Mouse (Mus musculus) C2C12 (cell line): ENCODE data around the gene Map3k20.

Experiments
- CTCF ChIP-seq: IDR thresholded peaks from one replicate; pipeline ENCODE4 v1.5.1; 2011; ENCODE audit not compliant: control insufficient read depth, insufficient read depth, insufficient read length
- FOSL1 ChIP-seq: IDR thresholded peaks from one replicate; pipeline ENCODE4 v1.8.0; 2011; ENCODE audit warnings: mild to moderate bottlenecking, low read length; ENCODE audit not compliant: poor library complexity, insufficient read depth, severe bottlenecking
- USF1 ChIP-seq: IDR thresholded peaks from one replicate; pipeline ENCODE4 v1.6.1; 2011; ENCODE audit warnings: low read depth, mild to moderate bottlenecking, control low read depth, moderate library complexity

- TF ChIP-seq CTCF (no peak), FOSL1 (no peak), USF1 (no peak)
Measured at GRCm38 (mm10) chr2:72375877-72376276, 90.4 kb downstream of the Map3k20 start.
